ENCODE assay signal across 20 mouse cellular contexts in genomic region chr2:132672121-132672520, GRCm38 (mm10).
"Had no signal": no experiment of that assay in that cellular context is flagged by ENCODE, and none has a peak within 500 bp of the region (broad histone marks: within the 10 kb centered on the region; RNA-seq: fewer than 3 reads in every experiment).

No protein-coding gene starts in this region.

- DNase-seq: heart, postnatal 10 days; heart, postnatal 14 days; heart, postnatal 36 days; kidney, adult 11 months; kidney, adult 18-20 months; kidney, adult 2 months; kidney, adult 8-10 months; kidney, adult 9 months; kidney, postnatal 10 days; kidney, postnatal 14 days; kidney, postnatal 25 days; kidney, postnatal 36 days; kidney, postnatal 4 days; layer of hippocampus, adult 9-11 months; layer of hippocampus, postnatal 36 days had no signal

- ATAC-seq: hindbrain, embryonic 16.5 days; hindbrain, postnatal 0 days; intestine, embryonic 15.5 days; intestine, embryonic 16.5 days; intestine, postnatal 0 days had no signal
